Mouse (Mus musculus) heart, embryonic 16.5 days (tissue): Measurements from ENCODE around the gene Ptprc. TPM values are rescaled to one million over a fixed set of nuclear protein-coding genes. Genes with fewer than 3 reads are reported as not detected.
A peak's percentile ranks its signal among the peaks of the same experiment; 100 is the strongest.

Source experiments
- ATAC-seq: fragments of 200-750 bp; cut with Nextera tagmentation; replicated peaks from 2 replicates; pipeline ENCODE4 v1.8.0; 2017; ENCODE audit warnings: moderate number of reproducible peaks; ENCODE audit not compliant: insufficient read depth, low FRiP score; ENCODE audit errors: extremely low read depth
- H3K27ac ChIP-seq: fragments of 300-500 bp; sonication (generic); 2 replicates; pipeline ENCODE4 v1.5.1; 2014; ENCODE audit warnings: mild to moderate bottlenecking, low read length, control low read depth, moderate library complexity
- H3K27me3 ChIP-seq: fragments of 300-500 bp; sonication (generic); 2 replicates; pipeline ENCODE4 v1.6.1; 2014; ENCODE audit warnings: low read length, mixed read lengths; ENCODE audit not compliant: control insufficient read depth, insufficient read depth
- H3K36me3 ChIP-seq: fragments of 300-500 bp; sonication (generic); 2 replicates; pipeline ENCODE4 v1.6.1; 2014; ENCODE audit not compliant: control insufficient read depth, insufficient read depth
- H3K4me1 ChIP-seq: fragments of 300-500 bp; sonication (generic); 2 replicates; pipeline ENCODE4 v1.6.1; 2014; ENCODE audit warnings: low read length, mixed read lengths; ENCODE audit not compliant: control insufficient read depth, insufficient read depth
- H3K4me2 ChIP-seq: fragments of 300-500 bp; sonication (generic); 2 replicates; pipeline ENCODE4 v1.6.1; 2014; ENCODE audit warnings: low read depth, mild to moderate bottlenecking, control low read depth, low read length
- H3K4me3 ChIP-seq: fragments of 300-500 bp; sonication (generic); 2 replicates; pipeline ENCODE4 v1.5.1; 2014; ENCODE audit warnings: mild to moderate bottlenecking, control low read depth, low read length
- H3K9ac ChIP-seq: fragments of 300-500 bp; sonication (generic); 2 replicates; pipeline ENCODE4 v1.6.1; 2014; ENCODE audit warnings: low read length, control low read depth
- H3K9me3 ChIP-seq: fragments of 300-500 bp; sonication (generic); replicated peaks from 2 replicates; pipeline ENCODE4 v1.6.1; 2016; ENCODE audit warnings: low read length; ENCODE audit not compliant: control insufficient read depth
- WGBS: fragments of 180-500 bp; shearing (Covaris S2); extraction: QIAGEN DNeasy Blood & Tissue Kit; methylation state at CpG from one replicate; pipeline ENCODE4 v1.1.7; 2014; 5-methylcytosine and 5-hydroxymethylcytosine counted together
- polyA plus RNA-seq: library from polyadenylated mRNA; unstranded; fragments of >200 nt; fragmentation: Nextera tagmentation; extraction: Ambion mirVana; gene quantifications from 2 replicates; pipeline ENCODE4 v1.2.1, GENCODE M21; 2015

The Ptprc gene
- polyA plus RNA-seq, 1 experiment from 2014 or later: 27.3 TPM

DNA sequence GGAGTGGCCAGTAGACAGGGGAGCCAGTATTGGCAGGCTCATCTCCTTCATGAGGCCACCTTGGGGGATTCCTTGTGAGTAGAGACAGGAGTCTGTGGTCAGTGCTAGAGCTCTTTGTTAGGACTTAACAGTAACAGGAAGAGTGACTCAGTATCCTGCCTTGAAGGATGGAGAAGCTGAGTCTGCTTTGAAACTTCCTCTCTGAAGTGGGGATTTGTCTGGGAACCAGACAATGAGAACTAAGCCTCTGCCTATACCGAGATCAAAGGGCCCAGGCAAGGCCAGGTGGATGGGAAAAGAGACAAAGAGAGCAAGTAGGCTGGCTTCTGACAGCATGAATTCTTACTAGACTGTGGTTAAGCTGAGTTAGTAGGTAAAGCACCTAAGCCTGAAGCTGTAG is 136.3 kb downstream of the Ptprc start:
- WGBS: 45% methylated on average over 1 of the region's 1 CpGs
- peak; percentile 55; the same call in 1 of the 2 replicates for ATAC-seq

DNA sequence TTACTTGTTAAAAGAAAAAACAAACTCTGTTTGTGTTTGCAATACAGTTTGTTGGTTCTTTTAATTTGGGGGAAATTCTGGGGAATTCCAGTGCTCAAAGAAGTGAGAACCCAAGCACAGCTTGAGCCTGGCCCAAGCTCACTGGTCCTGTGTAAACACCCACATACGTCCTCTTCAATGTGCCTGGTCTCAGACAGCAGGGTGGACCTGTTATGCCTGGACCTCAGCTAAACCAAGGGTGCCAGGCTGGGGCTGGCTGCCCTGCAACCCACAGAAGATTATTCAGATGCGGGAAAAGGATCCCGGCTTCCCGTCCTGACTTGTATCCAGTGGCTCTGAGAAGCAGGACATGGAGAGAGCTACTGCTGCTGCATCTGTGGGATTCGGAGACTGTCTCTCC is 138.0 kb downstream of the Ptprc start:
- Histone ChIP-seq H3K4me1 (no peaks in the 10 kb centered on the region), H3K36me3 (no peaks in the 10 kb centered on the region), H3K4me2 (no peak overlapping the region), H3K9ac (no peak overlapping the region), H3K9me3 (no peaks in the 10 kb centered on the region), H3K27me3 (no peaks in the 10 kb centered on the region), H3K4me3 (no peak overlapping the region), H3K27ac (no peak overlapping the region)
- no peak for ATAC-seq
- WGBS: 61% methylated on average over 5 of the region's 5 CpGs

More for the DNA sequence above, 136.3 kb downstream of the Ptprc start:
- Histone ChIP-seq H3K4me1 (peaks cover 1% of the 10 kb centered on the region; the same call in 1 of the 2 replicates), H3K27me3 (no peaks in the 10 kb centered on the region), H3K36me3 (no peaks in the 10 kb centered on the region), H3K4me3 (no peak overlapping the region), H3K9me3 (no peaks in the 10 kb centered on the region), H3K4me2 (no peak overlapping the region), H3K9ac (no peak overlapping the region), H3K27ac (no peak overlapping the region)

DNA sequence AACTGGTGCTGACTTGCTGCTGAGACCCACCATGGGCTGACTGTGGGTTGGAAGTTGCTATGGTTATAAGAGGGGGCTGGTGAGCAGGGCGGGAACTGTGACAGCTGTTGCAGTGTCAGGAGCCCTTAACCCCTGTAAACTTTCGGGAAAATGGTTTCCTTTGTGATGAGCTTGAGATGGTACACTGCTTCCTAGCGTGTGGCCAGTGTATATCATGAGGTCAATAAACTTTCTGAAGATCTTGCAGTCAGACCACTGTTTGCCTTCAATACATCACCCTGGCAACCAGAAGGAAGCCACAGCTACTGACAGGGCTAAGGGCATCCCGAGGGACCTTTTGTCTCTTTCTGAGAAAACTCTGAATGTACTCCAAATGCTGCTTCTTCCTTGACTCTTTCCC is 145.9 kb downstream of the Ptprc start:
- Histone ChIP-seq H3K9me3 (no peaks in the 10 kb centered on the region), H3K36me3 (no peaks in the 10 kb centered on the region), H3K27me3 (no peaks in the 10 kb centered on the region), H3K27ac (no peak overlapping the region), H3K9ac (no peak overlapping the region), H3K4me2 (no peak overlapping the region), H3K4me3 (no peak overlapping the region), H3K4me1 (no peaks in the 10 kb centered on the region)
- no peak for ATAC-seq
- 74% methylated on average over 4 of the region's 4 CpGs for WGBS

DNA sequence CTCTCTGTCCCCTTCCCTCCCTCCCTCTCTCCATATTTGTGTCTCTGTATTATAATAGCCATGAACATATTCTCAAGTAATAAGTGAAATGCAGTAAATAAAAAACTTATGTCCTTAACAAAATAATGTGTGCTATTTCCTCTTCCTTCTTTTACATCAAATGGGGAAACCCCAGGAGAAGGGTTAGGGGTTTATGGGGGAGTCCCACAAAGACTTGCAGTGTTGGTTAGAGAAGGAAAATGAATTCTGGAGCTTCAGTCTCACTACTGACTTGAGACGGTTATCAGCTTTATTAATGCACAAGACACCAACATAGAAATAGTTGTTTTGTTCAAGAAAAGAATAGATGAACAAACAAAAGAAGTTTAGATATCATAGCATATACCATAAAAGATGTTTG is 150.2 kb downstream of the Ptprc start:
- H3K27ac ChIP-seq: no peak overlapping the region
- H3K36me3 ChIP-seq: no peaks in the 10 kb centered on the region
- H3K4me3 ChIP-seq: no peak overlapping the region
- ATAC-seq: no peak
- WGBS: 90% methylated on average over 1 of the region's 1 CpGs
- no peaks in the 10 kb centered on the region for H3K9me3 ChIP-seq
- H3K4me1 ChIP-seq: no peaks in the 10 kb centered on the region
- no peak overlapping the region for H3K4me2 ChIP-seq
- H3K27me3 ChIP-seq: no peaks in the 10 kb centered on the region
- no peak overlapping the region for H3K9ac ChIP-seq

DNA sequence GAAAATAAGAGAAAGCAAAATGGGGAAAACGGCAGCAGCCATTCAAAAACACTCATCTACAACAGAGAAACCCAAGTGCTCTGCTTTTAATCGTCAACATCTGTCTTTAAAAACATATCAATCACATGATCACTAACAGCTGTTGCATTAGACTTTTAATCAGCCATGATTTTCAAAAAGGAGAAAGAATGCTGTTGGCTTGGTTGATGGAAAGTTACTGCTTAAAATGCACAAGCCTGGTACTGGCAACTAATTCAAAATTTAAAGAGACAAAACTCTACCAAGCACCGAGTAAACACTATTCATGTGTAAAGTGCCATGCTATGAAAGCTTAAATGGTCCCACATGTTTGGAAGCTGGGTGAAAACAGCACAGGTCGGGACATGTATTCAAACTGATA is 151.9 kb downstream of the Ptprc start:
- Histone ChIP-seq H3K4me1 (no peaks in the 10 kb centered on the region), H3K4me2 (no peak overlapping the region), H3K9me3 (no peaks in the 10 kb centered on the region), H3K4me3 (no peak overlapping the region), H3K36me3 (no peaks in the 10 kb centered on the region), H3K27me3 (no peaks in the 10 kb centered on the region), H3K9ac (no peak overlapping the region), H3K27ac (no peak overlapping the region)
- ATAC-seq: no peak
- WGBS: 58% methylated on average over 4 of the region's 4 CpGs

DNA sequence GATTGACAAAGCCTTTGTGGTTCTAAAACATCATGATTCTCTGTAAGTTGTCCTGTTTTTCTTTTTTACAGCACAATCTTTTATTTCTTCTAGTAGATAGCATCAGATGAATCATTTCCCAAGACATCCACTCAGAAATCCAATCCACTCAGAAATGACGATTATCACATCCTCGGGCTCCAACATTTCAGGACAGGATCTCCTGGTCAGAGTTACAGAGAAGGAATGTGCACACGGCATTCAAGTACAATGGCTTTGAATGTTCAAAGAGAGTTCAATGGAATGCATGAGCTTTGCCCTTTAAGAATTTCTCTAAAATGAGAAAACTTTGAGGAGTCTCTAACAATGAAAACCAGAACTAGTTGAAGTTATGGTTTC is 152.6 kb downstream of the Ptprc start:
- Histone ChIP-seq H3K4me1 (no peaks in the 10 kb centered on the region), H3K4me2 (no peak overlapping the region), H3K27ac (no peak overlapping the region), H3K4me3 (no peak overlapping the region), H3K9ac (no peak overlapping the region), H3K9me3 (no peaks in the 10 kb centered on the region), H3K36me3 (no peaks in the 10 kb centered on the region), H3K27me3 (no peaks in the 10 kb centered on the region)
- ATAC-seq: no peak
- WGBS: 41% methylated on average over 3 of the region's 3 CpGs

DNA sequence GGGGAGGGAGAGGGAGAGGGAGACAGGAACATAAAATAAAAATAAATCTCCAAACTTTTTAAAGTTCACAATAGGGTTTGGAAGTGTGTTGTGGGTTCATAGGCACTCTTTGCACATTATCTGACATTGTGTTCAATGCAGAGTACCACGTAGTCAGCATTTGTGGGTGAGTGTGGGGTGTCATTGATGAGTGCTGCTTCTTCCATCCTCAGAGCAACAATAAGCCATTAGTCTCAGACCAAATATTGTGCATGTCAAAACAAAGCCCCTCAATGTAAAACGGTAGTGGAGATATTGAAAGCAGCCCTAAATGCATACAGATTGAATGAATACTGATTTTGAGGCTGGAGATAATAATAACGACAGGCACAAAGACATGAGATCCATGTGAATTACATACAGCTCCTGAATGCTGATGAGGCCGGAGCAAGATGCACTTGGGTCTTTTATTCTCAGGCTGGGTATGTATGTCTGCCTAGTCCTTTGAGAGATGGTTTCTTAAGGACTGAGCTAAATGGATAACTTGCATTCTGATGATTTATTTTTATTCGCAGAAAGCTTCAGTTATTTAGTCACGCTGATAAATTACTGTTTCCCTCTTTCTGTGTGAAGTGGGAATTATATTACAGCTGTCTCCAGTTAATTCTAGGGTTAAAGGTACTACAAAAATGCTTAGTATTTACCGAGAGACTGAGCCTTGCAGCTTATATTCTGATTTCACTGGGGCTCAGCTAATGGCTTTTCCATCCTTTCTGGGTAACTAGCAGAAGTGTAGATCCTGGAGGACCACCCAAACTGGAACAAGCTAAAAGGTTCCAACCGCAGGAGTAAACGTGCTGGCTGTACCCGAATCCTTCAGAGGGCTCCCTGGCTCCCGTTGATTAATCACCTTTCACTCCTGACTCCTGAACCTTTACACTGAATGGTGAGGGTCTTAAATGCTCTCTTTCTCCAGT is 153.3 kb downstream of the Ptprc start:
- 64% methylated on average over 11 of the region's 11 CpGs for WGBS
- no peak for ATAC-seq
- H3K9ac ChIP-seq: no peak overlapping the region

More for the DNA sequence above, 153.3 kb downstream of the Ptprc start:
- H3K27ac ChIP-seq: no peak overlapping the region
- no peaks in the 10 kb centered on the region for H3K36me3 ChIP-seq
- H3K9me3 ChIP-seq: no peaks in the 10 kb centered on the region
- H3K27me3 ChIP-seq: no peaks in the 10 kb centered on the region
- H3K4me1 ChIP-seq: no peaks in the 10 kb centered on the region
- no peak overlapping the region for H3K4me3 ChIP-seq
- H3K4me2 ChIP-seq: no peak overlapping the region

Other genes starting within 250 kb of the Ptprc start
- not detected in 2 replicates for gene Atp6v1g3, start 98.0 kb upstream of the Ptprc start, polyA plus RNA-seq